Mouse (Mus musculus) hematopoietic multipotent progenitor cell, adult 10-12 weeks (in vitro differentiated cells): ENCODE results near the gene Kmt5a. TPM values are rescaled to one million over a fixed set of nuclear protein-coding genes. Genes with fewer than 3 reads are reported as not detected.

Source experiments
- polyA plus RNA-seq: library from polyadenylated mRNA; stranded (reverse); fragments of >175 nt; gene quantifications from 2 replicates; pipeline ENCODE4 v1.2.3, GENCODE M21; 2012; ENCODE audit warnings: low replicate concordance

Kmt5a gene
- 48.2 and 82.2 TPM in 2 replicates for polyA plus RNA-seq

GRCm38 (mm10) chr5:124439447-124440093 lies at the start of gene Kmt5a:
Gene Kmt5a (plus strand): TSS chr5:124439930.

GRCm38 (mm10) chr5:124425412-124426259 lies 14.1 kb upstream of the Kmt5a start, which contains the start of gene Sbno1:
Gene Sbno1 (minus strand): TSS chr5:124426001.

DNA sequence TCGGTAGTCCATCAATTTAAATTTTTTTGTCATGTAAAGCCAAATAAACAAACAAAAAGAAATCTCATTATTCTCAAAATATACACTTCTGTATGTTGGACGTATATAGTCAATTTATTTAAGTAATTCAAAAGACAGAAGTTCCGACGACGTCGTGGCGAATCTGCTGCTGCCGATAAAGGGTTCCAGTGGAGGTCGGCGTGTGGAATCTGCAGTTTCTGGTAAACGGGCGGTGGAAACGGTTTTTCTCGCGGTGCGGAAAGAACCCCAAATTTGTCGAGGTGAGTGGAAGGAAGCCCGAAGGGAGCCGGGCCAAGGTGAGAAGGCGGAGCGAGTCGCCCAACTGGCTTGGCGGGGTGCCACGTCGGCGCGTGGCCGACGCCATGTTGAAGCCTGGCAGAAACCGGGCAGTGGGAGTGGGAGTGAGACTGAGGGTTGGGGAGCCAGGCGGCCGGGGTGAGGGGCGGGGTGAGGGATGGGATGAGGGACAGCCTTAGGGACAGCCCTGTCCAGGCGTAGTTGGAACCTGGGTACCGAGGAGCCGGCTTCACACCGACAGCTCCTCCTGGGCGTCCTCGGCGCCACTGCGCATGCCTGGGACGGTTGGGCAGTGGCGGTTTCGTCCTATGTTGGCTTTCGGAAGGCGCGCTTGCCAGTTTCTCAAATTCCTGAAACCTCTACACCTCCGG lies 43.4 kb downstream of the Kmt5a start, which contains the start of gene Snrnp35:
Snrnp35 (plus strand) TSS at position 169 of the 689 bp plus-strand sequence.

Other genes starting within 250 kb of the Kmt5a start
- gene Pitpnm2, start 190.2 kb upstream of the Kmt5a start, polyA plus RNA-seq, result 61.4 and 81.9 TPM in 2 replicates
- 2.8 and 7.4 TPM in 2 replicates for gene Mphosph9, start 112.0 kb upstream of the Kmt5a start, polyA plus RNA-seq
- gene 2810006K23Rik, start 111.8 kb upstream of the Kmt5a start, polyA plus RNA-seq, result 1.3 and 5.6 TPM in 2 replicates
- 84.3 and 115 TPM in 2 replicates for gene Cdk2ap1, start 76.8 kb upstream of the Kmt5a start, polyA plus RNA-seq
- 19.3 and 24.4 TPM in 2 replicates for gene Sbno1, start 13.9 kb upstream of the Kmt5a start, polyA plus RNA-seq
- 43.6 and 83.7 TPM in 2 replicates for gene Rilpl2, start 38.4 kb downstream of the Kmt5a start, polyA plus RNA-seq
- 9.6 and 10.5 TPM in 2 replicates for gene Snrnp35, start 43.2 kb downstream of the Kmt5a start, polyA plus RNA-seq
- 4.5 and 14.1 TPM in 2 replicates for gene Rilpl1, start 91.5 kb downstream of the Kmt5a start, polyA plus RNA-seq
- 71.7 and 173 TPM in 2 replicates for gene Tmed2, start 100.8 kb downstream of the Kmt5a start, polyA plus RNA-seq
- 21.2 and 26.4 TPM in 2 replicates for gene Ddx55, start 112.9 kb downstream of the Kmt5a start, polyA plus RNA-seq
- gene Eif2b1, start 139.2 kb downstream of the Kmt5a start, polyA plus RNA-seq, result 3.2 and 3.3 TPM in 2 replicates
- 1.8 and 4.3 TPM in 2 replicates for gene Gtf2h3, start 139.2 kb downstream of the Kmt5a start, polyA plus RNA-seq
- gene Atp6v0a2, start 188.6 kb downstream of the Kmt5a start, polyA plus RNA-seq, result 10.9 and 17.6 TPM in 2 replicates